Mouse (Mus musculus): ENCODE measurements at regions not wholly inside any gene's neighbourhood (a gene's known extent, or its start where the extent isn't known, plus 50 kb on each side); places are given as distances from the start of the nearest gene placed in this dataset.

GRCm38 (mm10) chr16:47488525-47488924 is 795.0 kb upstream of the Dppa4 start:
- WGBS = 94% methylated on average over 1 of the region's 1 CpGs
- H3K4me2 ChIP-seq = no peak overlapping the region
- no peak overlapping the region for H3K27ac ChIP-seq (ENCODE audit: low read depth)

DNA sequence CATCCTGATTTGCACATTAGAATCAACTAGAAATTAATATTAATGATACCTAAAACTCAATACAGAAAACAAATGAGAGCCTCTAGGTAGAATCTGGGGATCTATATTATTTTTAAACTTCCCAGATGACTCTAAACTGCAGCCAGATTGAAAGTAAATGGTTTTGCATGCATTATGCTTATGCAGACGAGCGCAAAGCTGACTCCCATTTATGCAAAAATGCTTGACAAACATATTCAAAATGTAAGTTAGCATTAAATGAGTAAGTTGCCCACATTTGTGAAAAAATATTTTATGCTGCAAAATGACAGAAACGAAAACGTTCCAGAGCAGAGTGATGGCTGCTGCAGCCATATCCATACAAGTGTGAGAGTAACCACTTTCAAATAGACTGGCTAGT is 757.7 kb upstream of the Dppa4 start:
- 84% methylated on average over 4 of the region's 4 CpGs for WGBS
- Histone ChIP-seq H3K36me3 (ENCODE audit: insufficient read depth) (no peaks in the 10 kb centered on the region), H3K27ac (ENCODE audit: low read depth) (no peak overlapping the region), H3K4me1 (ENCODE audit: insufficient read depth) (no peaks in the 10 kb centered on the region), H3K9me3 (ENCODE audit: low read depth, low read length) (no peaks in the 10 kb centered on the region), H3K27me3 (ENCODE audit: insufficient read depth, low read length) (no peaks in the 10 kb centered on the region), H3K4me2 (no peak overlapping the region), H3K4me3 (ENCODE audit: low read depth, low read length) (no peak overlapping the region), H3K9ac (no peak overlapping the region)
- TF ChIP-seq CTCF (IDR thresholded peaks at IDR 0.05; ENCODE audit: low read depth) = no peak
- DNase-seq (no peak), ATAC-seq (ENCODE audit: insufficient read depth) (no peak)

More at GRCm38 (mm10) chr16:47488525-47488924, 795.0 kb upstream of the Dppa4 start:
- Histone ChIP-seq H3K36me3 (ENCODE audit: insufficient read depth) (no peaks in the 10 kb centered on the region), H3K4me3 (ENCODE audit: low read depth, low read length) (no peak overlapping the region), H3K4me1 (ENCODE audit: insufficient read depth) (no peaks in the 10 kb centered on the region), H3K9me3 (ENCODE audit: low read depth, low read length) (no peaks in the 10 kb centered on the region), H3K9ac (no peak overlapping the region), H3K27me3 (ENCODE audit: insufficient read depth, low read length) (no peaks in the 10 kb centered on the region)
- no peak for TF ChIP-seq CTCF (IDR thresholded peaks at IDR 0.05; ENCODE audit: low read depth)
- DNase-seq (no peak), ATAC-seq (ENCODE audit: insufficient read depth) (no peak)

GRCm38 (mm10) chr16:47526613-47527012 is 756.9 kb upstream of the Dppa4 start:
- Histone ChIP-seq H3K27me3 (ENCODE audit: insufficient read depth, low read length) (no peaks in the 10 kb centered on the region), H3K4me2 (no peak overlapping the region), H3K9me3 (ENCODE audit: low read depth, low read length) (no peaks in the 10 kb centered on the region), H3K9ac (no peak overlapping the region), H3K4me1 (ENCODE audit: insufficient read depth) (no peaks in the 10 kb centered on the region), H3K4me3 (ENCODE audit: low read depth, low read length) (no peak overlapping the region), H3K36me3 (ENCODE audit: insufficient read depth) (no peaks in the 10 kb centered on the region), H3K27ac (ENCODE audit: low read depth) (no peak overlapping the region)
- no peak for TF ChIP-seq CTCF (IDR thresholded peaks at IDR 0.05; ENCODE audit: low read depth)
- ATAC-seq (ENCODE audit: insufficient read depth) (no peak), DNase-seq (no peak)
- 87% methylated on average over 3 of the region's 3 CpGs for WGBS

GRCm38 (mm10) chr16:47536524-47536923 is 747.0 kb upstream of the Dppa4 start:
- no peak overlapping the region for H3K9ac ChIP-seq
- WGBS = 53% methylated on average over 1 of the region's 1 CpGs
- H3K4me1 ChIP-seq (ENCODE audit: insufficient read depth) = no peaks in the 10 kb centered on the region
- no peak for ATAC-seq (ENCODE audit: insufficient read depth)
- no peaks in the 10 kb centered on the region for H3K9me3 ChIP-seq (ENCODE audit: low read depth, low read length)
- TF ChIP-seq CTCF (IDR thresholded peaks at IDR 0.05; ENCODE audit: low read depth) = no peak
- H3K36me3 ChIP-seq (ENCODE audit: insufficient read depth) = no peaks in the 10 kb centered on the region
- no peak overlapping the region for H3K4me2 ChIP-seq
- no peak overlapping the region for H3K4me3 ChIP-seq (ENCODE audit: low read depth, low read length)
- H3K27ac ChIP-seq (ENCODE audit: low read depth) = no peak overlapping the region
- no peak for DNase-seq
- H3K27me3 ChIP-seq (ENCODE audit: insufficient read depth, low read length) = no peaks in the 10 kb centered on the region

GRCm38 (mm10) chr16:47551101-47551500 is 732.4 kb upstream of the Dppa4 start:
- no peaks in the 10 kb centered on the region for H3K4me1 ChIP-seq (ENCODE audit: insufficient read depth)
- H3K27ac ChIP-seq (ENCODE audit: low read depth) = no peak overlapping the region
- H3K4me3 ChIP-seq (ENCODE audit: low read depth, low read length) = no peak overlapping the region
- no peaks in the 10 kb centered on the region for H3K36me3 ChIP-seq (ENCODE audit: insufficient read depth)
- H3K9me3 ChIP-seq (ENCODE audit: low read depth, low read length) = no peaks in the 10 kb centered on the region
- DNase-seq = no peak
- no peak overlapping the region for H3K4me2 ChIP-seq
- TF ChIP-seq CTCF (IDR thresholded peaks at IDR 0.05; ENCODE audit: low read depth) = no peak
- ATAC-seq (ENCODE audit: insufficient read depth) = no peak
- no peak overlapping the region for H3K9ac ChIP-seq
- H3K27me3 ChIP-seq (ENCODE audit: insufficient read depth, low read length) = no peaks in the 10 kb centered on the region
- 61% methylated on average over 3 of the region's 3 CpGs for WGBS

DNA sequence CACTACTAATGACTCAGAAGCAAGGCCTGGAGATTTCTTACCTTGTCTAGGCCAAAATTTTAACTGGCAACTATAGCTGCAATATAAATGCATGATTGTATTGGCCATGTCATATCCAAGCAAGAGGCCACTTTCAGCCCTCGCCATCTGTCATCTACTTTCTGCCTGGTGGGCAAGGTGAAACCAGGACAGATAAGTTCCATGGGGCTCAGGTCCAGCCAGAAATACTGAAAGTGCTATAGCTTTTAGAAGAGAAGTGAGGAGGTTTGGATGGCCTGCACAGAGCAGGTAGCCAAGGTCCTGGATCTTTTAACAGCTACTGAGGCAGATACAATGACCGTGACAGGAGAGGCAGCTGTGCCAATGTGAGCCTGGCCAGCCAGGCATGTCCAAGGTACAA is 715.5 kb upstream of the Dppa4 start:
- H3K36me3 ChIP-seq (ENCODE audit: insufficient read depth) = no peaks in the 10 kb centered on the region
- H3K4me3 ChIP-seq (ENCODE audit: low read depth, low read length) = no peak overlapping the region
- H3K9ac ChIP-seq = no peak overlapping the region
- DNase-seq = no peak
- TF ChIP-seq CTCF (IDR thresholded peaks at IDR 0.05; ENCODE audit: low read depth) = no peak
- no peaks in the 10 kb centered on the region for H3K27me3 ChIP-seq (ENCODE audit: insufficient read depth, low read length)
- no peaks in the 10 kb centered on the region for H3K4me1 ChIP-seq (ENCODE audit: insufficient read depth)
- no peak overlapping the region for H3K27ac ChIP-seq (ENCODE audit: low read depth)
- ATAC-seq (ENCODE audit: insufficient read depth) = no peak
- 87% methylated on average over 2 of the region's 2 CpGs for whole genome bisulfite sequencing
- no peak overlapping the region for H3K4me2 ChIP-seq
- H3K9me3 ChIP-seq (ENCODE audit: low read depth, low read length) = no peaks in the 10 kb centered on the region

DNA sequence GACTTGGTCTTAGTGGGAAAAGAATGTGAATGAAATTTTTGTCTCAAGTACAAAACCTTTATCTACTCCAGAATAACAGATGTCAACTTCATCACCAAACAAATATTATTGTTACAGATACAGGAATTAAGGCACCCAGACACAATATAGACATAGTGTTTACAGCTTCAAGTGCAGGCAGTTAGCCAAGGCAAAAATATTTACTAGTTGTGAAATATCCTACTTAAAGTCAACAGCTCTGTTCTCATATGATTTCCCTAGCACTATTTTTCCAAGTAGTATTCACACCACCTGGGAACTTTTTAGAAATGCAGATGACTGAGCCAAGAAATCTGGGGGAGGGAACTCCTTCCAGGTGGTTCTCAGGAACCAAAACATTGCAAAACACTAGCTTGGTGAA is 684.1 kb upstream of the Dppa4 start:
- DNase-seq (peak; percentile 52), ATAC-seq (ENCODE audit: insufficient read depth) (no peak)
- Histone ChIP-seq H3K27me3 (ENCODE audit: insufficient read depth, low read length) (no peaks in the 10 kb centered on the region), H3K27ac (ENCODE audit: low read depth) (no peak overlapping the region), H3K36me3 (ENCODE audit: insufficient read depth) (no peaks in the 10 kb centered on the region), H3K4me2 (no peak overlapping the region), H3K4me1 (ENCODE audit: insufficient read depth) (no peaks in the 10 kb centered on the region), H3K9ac (no peak overlapping the region), H3K4me3 (ENCODE audit: low read depth, low read length) (no peak overlapping the region), H3K9me3 (ENCODE audit: low read depth, low read length) (no peaks in the 10 kb centered on the region)
- TF ChIP-seq CTCF (IDR thresholded peaks at IDR 0.05; ENCODE audit: low read depth) = no peak
